Mouse (Mus musculus) CH12.LX (cell line): Measurements from ENCODE around the gene Pafah1b3. TPM values are rescaled to one million over a fixed set of nuclear protein-coding genes. Genes with fewer than 3 reads are reported as not detected.

Source experiments
- DNase-seq: peaks from one replicate; pipeline ENCODE4 v3.0.0-alpha.2; 2013; ENCODE audit errors: extremely low read depth
- H3K27ac ChIP-seq: 2 replicates; pipeline ENCODE4 v1.5.1; 2012; ENCODE audit warnings: low read depth, mild to moderate bottlenecking, control low read depth, moderate library complexity; ENCODE audit not compliant: insufficient read depth
- H3K27me3 ChIP-seq: replicated peaks from 2 replicates; pipeline ENCODE3; 2012; ENCODE audit warnings: inconsistent platforms
- H3K36me3 ChIP-seq, 2 experiments: replicated peaks in 1 of 2; 2 replicates each; pipeline versions ENCODE3 to v1.6.1; 2012; ENCODE audit warnings: inconsistent platforms in 1 of 2, low read length in 1 of 2, mild to moderate bottlenecking in 1 of 2, mixed read lengths in 1 of 2, moderate library complexity in 1 of 2; ENCODE audit not compliant: control insufficient read depth in 1 of 2, insufficient read depth in 1 of 2
- H3K4me1 ChIP-seq, 2 experiments: 2 replicates each; pipeline ENCODE4 v1.6.1; 2012; ENCODE audit warnings: inconsistent platforms in 1 of 2, moderate library complexity in 1 of 2; ENCODE audit not compliant: insufficient read depth in 2 of 2, control insufficient read depth in 1 of 2
- H3K4me2 ChIP-seq: 2 replicates; pipeline ENCODE4 v1.6.1; 2012; ENCODE audit warnings: low read depth, mild to moderate bottlenecking, control low read depth; ENCODE audit not compliant: poor library complexity, insufficient read depth, severe bottlenecking
- H3K4me3 ChIP-seq, 3 experiments: fragments of 150-350 bp in 1 of 3; sonication (generic) in 1 of 3; replicated peaks in 1 of 3; 2 replicates each; pipeline versions ENCODE3 to v1.5.1; 2011 to 2012; ENCODE audit warnings: low read depth in 2 of 3, low read length in 2 of 3, mild to moderate bottlenecking in 2 of 3, moderate library complexity in 2 of 3, control low read depth in 1 of 3, improper control_type of control experiment in 1 of 3, inconsistent platforms in 1 of 3, mixed read lengths in 1 of 3; ENCODE audit not compliant: poor library complexity in 1 of 3
- H3K79me2 ChIP-seq: replicated peaks from 2 replicates; pipeline ENCODE4 v1.6.1; 2012; ENCODE audit warnings: mild to moderate bottlenecking, moderate library complexity; ENCODE audit not compliant: control insufficient read depth, poor library complexity, insufficient read depth, severe bottlenecking; ENCODE audit errors: extremely low read depth
- H3K9ac ChIP-seq: 2 replicates; pipeline ENCODE4 v1.6.1; 2012; ENCODE audit warnings: low read depth, mild to moderate bottlenecking, control low read depth, moderate library complexity; ENCODE audit not compliant: insufficient read depth
- H3K9me3 ChIP-seq: replicated peaks from 2 replicates; pipeline ENCODE3; 2012; ENCODE audit warnings: low read length, inconsistent platforms, mixed read lengths
- BHLHE40 ChIP-seq: IDR thresholded peaks from 2 replicates; pipeline ENCODE4 v1.6.1; 2011; ENCODE audit warnings: mild to moderate bottlenecking, low read depth, low read length, improper control_type of control experiment
- CHD1 ChIP-seq: IDR thresholded peaks from 2 replicates; pipeline ENCODE4 v1.6.1; 2012; ENCODE audit warnings: low read depth, low read length, improper control_type of control experiment, inconsistent platforms
- CHD2 ChIP-seq: IDR thresholded peaks from 2 replicates; pipeline ENCODE4 v1.6.1; 2011; ENCODE audit warnings: low read length, improper control_type of control experiment
- ETS1 ChIP-seq: conservative IDR thresholded peaks from 2 replicates; pipeline ENCODE4 v1.6.1; 2012; ENCODE audit warnings: low read depth, mild to moderate bottlenecking, inconsistent platforms, low read length, improper control_type of control experiment, moderate library complexity
- MAFK ChIP-seq: IDR thresholded peaks from 2 replicates; pipeline ENCODE4 v1.6.1; 2011; ENCODE audit warnings: low read length, improper control_type of control experiment; ENCODE audit not compliant: insufficient replicate concordance
- MAZ ChIP-seq: IDR thresholded peaks from 2 replicates; pipeline ENCODE4 v1.6.1; 2012; ENCODE audit warnings: low read depth, mild to moderate bottlenecking, inconsistent platforms, low read length, improper control_type of control experiment, moderate library complexity
- MEF2A ChIP-seq: IDR thresholded peaks from 2 replicates; pipeline ENCODE4 v1.6.1; 2014; ENCODE audit warnings: low read depth, mild to moderate bottlenecking, inconsistent platforms, low read length, improper control_type of control experiment, borderline replicate concordance
- NELFE ChIP-seq: IDR thresholded peaks from 2 replicates; pipeline ENCODE4 v1.6.1; 2011; ENCODE audit warnings: low read depth, low read length, improper control_type of control experiment
- RAD21 ChIP-seq: IDR thresholded peaks from 2 replicates; pipeline ENCODE4 v1.6.1; 2011; ENCODE audit warnings: low read depth, mild to moderate bottlenecking, low read length, improper control_type of control experiment, moderate library complexity
- RCOR1 ChIP-seq: conservative IDR thresholded peaks from 2 replicates; pipeline ENCODE4 v1.6.1; 2012; ENCODE audit warnings: low read depth, mild to moderate bottlenecking, inconsistent platforms, low read length, improper control_type of control experiment
- SIN3A ChIP-seq: IDR thresholded peaks from 2 replicates; pipeline ENCODE4 v1.6.1; 2012; ENCODE audit warnings: low read length, improper control_type of control experiment, inconsistent platforms
- TBP ChIP-seq: conservative IDR thresholded peaks from 2 replicates; pipeline ENCODE4 v1.6.1; 2011; ENCODE audit warnings: low read depth, low read length, improper control_type of control experiment
- USF2 ChIP-seq: conservative IDR thresholded peaks from 2 replicates; pipeline ENCODE4 v1.6.1; 2011; ENCODE audit warnings: low read depth, low read length, improper control_type of control experiment
- ZKSCAN1 ChIP-seq: IDR thresholded peaks from 2 replicates; pipeline ENCODE4 v1.6.1; 2012; ENCODE audit warnings: low read depth, inconsistent platforms, low read length, improper control_type of control experiment, borderline replicate concordance
- dilution Hi-C: fragments of 300-500 bp; cut with MboI; formaldehyde crosslinking; loops from 2 replicates; pipeline ENCODE4 v1.14.3; 2020; ENCODE audit warnings: low sequenced_read_pairs; ENCODE audit not compliant: extremely low pct_unique_long_range_greater_than_20kb, extremely low pct_ligation_motif_present
- in situ Hi-C: fragments of 300-500 bp; cut with MboI; formaldehyde crosslinking; loops from 3 replicates; pipeline ENCODE4 v1.14.3; 2019; ENCODE audit warnings: low sequenced_read_pairs, low pct_ligation_motif_present, low pct_unique_long_range_greater_than_20kb, mixed read lengths
- polyA plus RNA-seq: library from polyadenylated mRNA; unstranded; fragments of >175 nt; gene quantifications from 2 replicates; pipeline ENCODE4 v1.2.1, GENCODE M21; 2012; ENCODE audit warnings: low read depth; ENCODE audit not compliant: insufficient read length
- total RNA-seq, 2 experiments: library from RNA; depleted of rRNA; stranded (reverse); fragments of 300-350 nt in 1 of 2; fragments of >200 nt in 1 of 2; gene quantifications; 2 replicates each; pipeline ENCODE4 v1.2.3; 2012 to 2014

Pafah1b3 gene
- total and polyA plus RNA-seq, 3 experiments = 5.9 to 50.2 (median 17.6) TPM

GRCm38 (mm10) chr7:25246759-25247137, 51.0 kb downstream of the Pafah1b3 start:
- no peak for DNase-seq
- Histone ChIP-seq H3K79me2 (peaks cover 17% of the 10 kb centered on the region), H3K27ac (no peak overlapping the region), H3K4me3 (no peak overlapping the region), H3K9me3 (no peaks in the 10 kb centered on the region), H3K27me3 (no peaks in the 10 kb centered on the region), H3K4me1 (peaks cover 5 to 31% of the 10 kb centered on the region in 2 experiments; a peak in 3 of 4 replicates), H3K4me2 (no peak overlapping the region), H3K9ac (no peak overlapping the region), H3K36me3 (peaks cover 11 to 42% of the 10 kb centered on the region in 2 experiments)
- dilution Hi-C loops (no loop called here), in situ Hi-C loops (no loop called here)
- TF ChIP-seq CHD1 = no peak
- no peak for TF ChIP-seq ZKSCAN1
- no peak for TF ChIP-seq MEF2A

- Histone ChIP-seq H3K4me3 (no peak overlapping the region), H3K9me3 (no peaks in the 10 kb centered on the region), H3K4me2 (no peak overlapping the region), H3K36me3 (peaks cover 11 to 43% of the 10 kb centered on the region in 2 experiments), H3K4me1 (peaks cover 5 to 29% of the 10 kb centered on the region in 2 experiments; a peak in 3 of 4 replicates), H3K79me2 (peaks cover 17% of the 10 kb centered on the region), H3K27ac (no peak overlapping the region), H3K9ac (no peak overlapping the region), H3K27me3 (no peaks in the 10 kb centered on the region)
- dilution Hi-C loops (no loop called here), in situ Hi-C loops (no loop called here)
- TF ChIP-seq RAD21 (no peak), NELFE (no peak), MAZ (no peak), USF2 (no peak), CHD1 (no peak), TBP (no peak), BHLHE40 (no peak), RCOR1 (no peak), ETS1 (no peak), MAFK (no peak), SIN3A (no peak), CHD2 (no peak)
- no peak for DNase-seq
These were observed 51.6 kb downstream of the Pafah1b3 start for GRCm38 (mm10) chr7:25246079-25246758.

Other genes with a start within 250 kb of the Pafah1b3 start
- gene Grik5, start 225.6 kb downstream of the Pafah1b3 start, total RNA-seq (2012; rRNA removed) = 0.88 and 2.1 TPM in 2 replicates
- 0.80 and 1.0 TPM in 2 replicates for gene Grik5, start 225.6 kb downstream of the Pafah1b3 start, total RNA-seq (2014; rRNA removed)
- gene Grik5, start 225.6 kb downstream of the Pafah1b3 start, polyA plus RNA-seq = 1.5 and 2.0 TPM in 2 replicates
- gene Zfp574, start 225.4 kb downstream of the Pafah1b3 start, total RNA-seq (2012; rRNA removed) = 11.2 and 11.8 TPM in 2 replicates
- 2.8 and 3.4 TPM in 2 replicates for gene Zfp574, start 225.4 kb downstream of the Pafah1b3 start, total RNA-seq (2014; rRNA removed)
- 11.9 and 13.3 TPM in 2 replicates for gene Zfp574, start 225.4 kb downstream of the Pafah1b3 start, polyA plus RNA-seq
- gene Pou2f2, start 118.3 kb downstream of the Pafah1b3 start, total RNA-seq (2012; rRNA removed) = 28.2 and 46.1 TPM in 2 replicates
- 7.3 and 8.9 TPM in 2 replicates for gene Pou2f2, start 118.3 kb downstream of the Pafah1b3 start, total RNA-seq (2014; rRNA removed)
- 72.1 and 102 TPM in 2 replicates for gene Pou2f2, start 118.3 kb downstream of the Pafah1b3 start, polyA plus RNA-seq
- 11.7 and 12.1 TPM in 2 replicates for gene Dedd2, start 77.4 kb downstream of the Pafah1b3 start, total RNA-seq (2012; rRNA removed)
- 10.7 and 13.9 TPM in 2 replicates for gene Dedd2, start 77.4 kb downstream of the Pafah1b3 start, total RNA-seq (2014; rRNA removed)
- 10.2 and 10.6 TPM in 2 replicates for gene Dedd2, start 77.4 kb downstream of the Pafah1b3 start, polyA plus RNA-seq
- 6.5 and 7.4 TPM in 2 replicates for gene Zfp526, start 76.6 kb downstream of the Pafah1b3 start, total RNA-seq (2012; rRNA removed)
- 2.0 and 2.2 TPM in 2 replicates for gene Zfp526, start 76.6 kb downstream of the Pafah1b3 start, total RNA-seq (2014; rRNA removed)
- 6.5 and 7.0 TPM in 2 replicates for gene Zfp526, start 76.6 kb downstream of the Pafah1b3 start, polyA plus RNA-seq
- gene Gsk3a, start 60.1 kb downstream of the Pafah1b3 start, total RNA-seq (2012; rRNA removed) = 47.5 and 55.1 TPM in 2 replicates
- 44.1 and 45.8 TPM in 2 replicates for gene Gsk3a, start 60.1 kb downstream of the Pafah1b3 start, total RNA-seq (2014; rRNA removed)
- 72.2 and 76.1 TPM in 2 replicates for gene Gsk3a, start 60.1 kb downstream of the Pafah1b3 start, polyA plus RNA-seq
- gene Erf, start 47.2 kb downstream of the Pafah1b3 start, total RNA-seq (2012; rRNA removed) = 13.0 and 13.2 TPM in 2 replicates
- gene Erf, start 47.2 kb downstream of the Pafah1b3 start, total RNA-seq (2014; rRNA removed) = 6.1 and 7.1 TPM in 2 replicates
- 15.2 and 15.4 TPM in 2 replicates for gene Erf, start 47.2 kb downstream of the Pafah1b3 start, polyA plus RNA-seq
- 17.5 and 21.7 TPM in 2 replicates for gene Cic, start 30.3 kb downstream of the Pafah1b3 start, total RNA-seq (2012; rRNA removed)
- 2.2 and 2.5 TPM in 2 replicates for gene Cic, start 30.3 kb downstream of the Pafah1b3 start, total RNA-seq (2014; rRNA removed)
- gene Cic, start 30.3 kb downstream of the Pafah1b3 start, polyA plus RNA-seq = 31.2 and 34.5 TPM in 2 replicates
- not detected in 2 replicates for gene Prr19, start 3.4 kb upstream of the Pafah1b3 start, total RNA-seq (2012; rRNA removed)
- not detected in 2 replicates for gene Prr19, start 3.4 kb upstream of the Pafah1b3 start, total RNA-seq (2014; rRNA removed)
- gene Prr19, start 3.4 kb upstream of the Pafah1b3 start, polyA plus RNA-seq = not detected in 2 replicates
- not detected in 2 replicates for gene Tmem145, start 8.1 kb upstream of the Pafah1b3 start, total RNA-seq (2012; rRNA removed)
- not detected in 2 replicates for gene Tmem145, start 8.1 kb upstream of the Pafah1b3 start, total RNA-seq (2014; rRNA removed)
- 0.10 TPM in 1 of 2 replicates, not detected in the other for gene Tmem145, start 8.1 kb upstream of the Pafah1b3 start, polyA plus RNA-seq
- 0.92 and 1.7 TPM in 2 replicates for gene Megf8, start 19.2 kb upstream of the Pafah1b3 start, total RNA-seq (2012; rRNA removed)
- 0.50 and 0.62 TPM in 2 replicates for gene Megf8, start 19.2 kb upstream of the Pafah1b3 start, total RNA-seq (2014; rRNA removed)
- gene Megf8, start 19.2 kb upstream of the Pafah1b3 start, polyA plus RNA-seq = 1.0 and 1.2 TPM in 2 replicates
- gene Cnfn, start 71.7 kb upstream of the Pafah1b3 start, total RNA-seq (2012; rRNA removed) = not detected in 2 replicates
- gene Cnfn, start 71.7 kb upstream of the Pafah1b3 start, total RNA-seq (2014; rRNA removed) = not detected in 2 replicates
- not detected in 2 replicates for gene Cnfn, start 71.7 kb upstream of the Pafah1b3 start, polyA plus RNA-seq
- gene Lipe, start 100.7 kb upstream of the Pafah1b3 start, total RNA-seq (2012; rRNA removed) = 2.7 and 3.4 TPM in 2 replicates
- 2.3 and 2.8 TPM in 2 replicates for gene Lipe, start 100.7 kb upstream of the Pafah1b3 start, total RNA-seq (2014; rRNA removed)
- gene Lipe, start 100.7 kb upstream of the Pafah1b3 start, polyA plus RNA-seq = 5.9 and 6.4 TPM in 2 replicates
- not detected in 2 replicates for gene Cxcl17, start 114.9 kb upstream of the Pafah1b3 start, total RNA-seq (2012; rRNA removed)
- not detected in 2 replicates for gene Cxcl17, start 114.9 kb upstream of the Pafah1b3 start, total RNA-seq (2014; rRNA removed)
- gene Cxcl17, start 114.9 kb upstream of the Pafah1b3 start, polyA plus RNA-seq = not detected in 2 replicates
- 3.1 TPM in 2 replicates for gene Ceacam1, start 179.6 kb upstream of the Pafah1b3 start, total RNA-seq (2012; rRNA removed)
- 4.7 and 5.9 TPM in 2 replicates for gene Ceacam1, start 179.6 kb upstream of the Pafah1b3 start, total RNA-seq (2014; rRNA removed)
- 19.2 and 25.1 TPM in 2 replicates for gene Ceacam1, start 179.6 kb upstream of the Pafah1b3 start, polyA plus RNA-seq
- gene Ceacam2, start 241.9 kb upstream of the Pafah1b3 start, total RNA-seq (2012; rRNA removed) = 0.08 TPM in 1 of 2 replicates, not detected in the other
- not detected in 2 replicates for gene Ceacam2, start 241.9 kb upstream of the Pafah1b3 start, total RNA-seq (2014; rRNA removed)
- 0.64 and 0.90 TPM in 2 replicates for gene Ceacam2, start 241.9 kb upstream of the Pafah1b3 start, polyA plus RNA-seq